Mouse (Mus musculus): ENCODE measurements around the gene Dus1l. TPM values are rescaled to one million over a fixed set of nuclear protein-coding genes. Genes with fewer than 3 reads are reported as not detected.

The Dus1l gene
- total RNA-seq, 2 experiments from 2014 or later, result 31.1 to 51.8 TPM

Other genes with a start within 250 kb of the Dus1l start
- 79.7 and 83.0 TPM in 2 replicates for gene Mcrip1, start 246.7 kb downstream of the Dus1l start, total RNA-seq (2015)
- 18.3 and 30.5 TPM in 2 replicates for gene Mcrip1, start 246.7 kb downstream of the Dus1l start, total RNA-seq (2017)
- not detected in 2 replicates for gene Ppp1r27, start 245.3 kb downstream of the Dus1l start, total RNA-seq (2015)
- gene Ppp1r27, start 245.3 kb downstream of the Dus1l start, total RNA-seq (2017), result not detected in 2 replicates
- 301 and 325 TPM in 2 replicates for gene P4hb, start 223.2 kb downstream of the Dus1l start, total RNA-seq (2015)
- gene P4hb, start 223.2 kb downstream of the Dus1l start, total RNA-seq (2017), result 587 and 590 TPM in 2 replicates
- 506 and 521 TPM in 2 replicates for gene Arhgdia, start 214.8 kb downstream of the Dus1l start, total RNA-seq (2015)
- gene Arhgdia, start 214.8 kb downstream of the Dus1l start, total RNA-seq (2017), result 226 and 275 TPM in 2 replicates
- 143 and 149 TPM in 2 replicates for gene Alyref, start 198.0 kb downstream of the Dus1l start, total RNA-seq (2015)
- 171 and 196 TPM in 2 replicates for gene Alyref, start 198.0 kb downstream of the Dus1l start, total RNA-seq (2017)
- 79.9 and 90.6 TPM in 2 replicates for gene Anapc11, start 198.0 kb downstream of the Dus1l start, total RNA-seq (2015)
- 30.0 and 32.3 TPM in 2 replicates for gene Anapc11, start 198.0 kb downstream of the Dus1l start, total RNA-seq (2017)
- not detected in 2 replicates for gene Npb, start 187.9 kb downstream of the Dus1l start, total RNA-seq (2015)
- gene Npb, start 187.9 kb downstream of the Dus1l start, total RNA-seq (2017), result not detected in 2 replicates
- 11.8 and 13.3 TPM in 2 replicates for gene Pcyt2, start 178.5 kb downstream of the Dus1l start, total RNA-seq (2015)
- gene Pcyt2, start 178.5 kb downstream of the Dus1l start, total RNA-seq (2017), result 17.3 and 22.6 TPM in 2 replicates
- 51.4 and 53.6 TPM in 2 replicates for gene Sirt7, start 171.2 kb downstream of the Dus1l start, total RNA-seq (2015)
- 119 and 121 TPM in 2 replicates for gene Sirt7, start 171.2 kb downstream of the Dus1l start, total RNA-seq (2017)
- gene Mafg, start 162.8 kb downstream of the Dus1l start, total RNA-seq (2015), result 23.1 and 23.8 TPM in 2 replicates
- gene Mafg, start 162.8 kb downstream of the Dus1l start, total RNA-seq (2017), result 58.7 and 68.0 TPM in 2 replicates
- 3.5 and 3.7 TPM in 2 replicates for gene Pycr1, start 152.6 kb downstream of the Dus1l start, total RNA-seq (2015)
- 2.9 TPM in 2 replicates for gene Pycr1, start 152.6 kb downstream of the Dus1l start, total RNA-seq (2017)
- gene Myadml2, start 148.2 kb downstream of the Dus1l start, total RNA-seq (2015), result not detected in 2 replicates
- gene Myadml2, start 148.2 kb downstream of the Dus1l start, total RNA-seq (2017), result not detected in 2 replicates
- not detected in 2 replicates for gene Notum, start 135.2 kb downstream of the Dus1l start, total RNA-seq (2015)
- not detected in 2 replicates for gene Notum, start 135.2 kb downstream of the Dus1l start, total RNA-seq (2017)
- 57.9 and 63.1 TPM in 2 replicates for gene Aspscr1, start 123.4 kb downstream of the Dus1l start, total RNA-seq (2015)
- gene Aspscr1, start 123.4 kb downstream of the Dus1l start, total RNA-seq (2017), result 59.5 and 70.2 TPM in 2 replicates
- gene Cenpx, start 82.7 kb downstream of the Dus1l start, total RNA-seq (2015), result 84.6 and 95.8 TPM in 2 replicates
- gene Cenpx, start 82.7 kb downstream of the Dus1l start, total RNA-seq (2017), result 67.0 and 71.5 TPM in 2 replicates
- gene Lrrc45, start 82.5 kb downstream of the Dus1l start, total RNA-seq (2015), result 6.3 and 7.2 TPM in 2 replicates
- 21.0 and 21.6 TPM in 2 replicates for gene Lrrc45, start 82.5 kb downstream of the Dus1l start, total RNA-seq (2017)
- 0.25 and 0.83 TPM in 2 replicates for gene Rac3, start 74.9 kb downstream of the Dus1l start, total RNA-seq (2015)
- 1.4 TPM in 1 of 2 replicates, not detected in the other for gene Rac3, start 74.9 kb downstream of the Dus1l start, total RNA-seq (2017)
- 24.9 and 30.0 TPM in 2 replicates for gene Dcxr, start 69.1 kb downstream of the Dus1l start, total RNA-seq (2015)
- 20.0 and 25.0 TPM in 2 replicates for gene Dcxr, start 69.1 kb downstream of the Dus1l start, total RNA-seq (2017)
- gene Cbr2, start 64.3 kb downstream of the Dus1l start, total RNA-seq (2015), result 7.6 and 8.5 TPM in 2 replicates
- 1.7 and 8.9 TPM in 2 replicates for gene Cbr2, start 64.3 kb downstream of the Dus1l start, total RNA-seq (2017)
- 10.5 and 11.9 TPM in 2 replicates for gene Hmga1b, start 33.6 kb downstream of the Dus1l start, total RNA-seq (2015)
- 7.6 and 8.8 TPM in 2 replicates for gene Hmga1b, start 33.6 kb downstream of the Dus1l start, total RNA-seq (2017)
- gene Rfng, start 12.2 kb downstream of the Dus1l start, total RNA-seq (2015), result 10.4 and 14.5 TPM in 2 replicates
- 3.3 and 5.7 TPM in 2 replicates for gene Rfng, start 12.2 kb downstream of the Dus1l start, total RNA-seq (2017)
- 51.4 and 70.1 TPM in 2 replicates for gene Gps1, start 12.1 kb downstream of the Dus1l start, total RNA-seq (2015)
- 52.1 and 56.3 TPM in 2 replicates for gene Gps1, start 12.1 kb downstream of the Dus1l start, total RNA-seq (2017)
- 14.0 and 19.2 TPM in 2 replicates for gene Fasn, start 28.1 kb upstream of the Dus1l start, total RNA-seq (2015)
- 10.5 and 13.3 TPM in 2 replicates for gene Fasn, start 28.1 kb upstream of the Dus1l start, total RNA-seq (2017)
- 0.30 and 1.2 TPM in 2 replicates for gene Ccdc57, start 136.5 kb upstream of the Dus1l start, total RNA-seq (2015)
- 2.1 and 2.4 TPM in 2 replicates for gene Ccdc57, start 136.5 kb upstream of the Dus1l start, total RNA-seq (2017)
- 21.4 and 24.6 TPM in 2 replicates for gene Slc16a3, start 152.1 kb upstream of the Dus1l start, total RNA-seq (2015)
- gene Slc16a3, start 152.1 kb upstream of the Dus1l start, total RNA-seq (2017), result 35.2 and 40.7 TPM in 2 replicates
- 56.0 and 64.8 TPM in 2 replicates for gene Csnk1d, start 194.9 kb upstream of the Dus1l start, total RNA-seq (2015)
- 67.8 and 69.7 TPM in 2 replicates for gene Csnk1d, start 194.9 kb upstream of the Dus1l start, total RNA-seq (2017)
- gene Cd7, start 243.0 kb upstream of the Dus1l start, total RNA-seq (2015), result 52.3 and 53.9 TPM in 2 replicates
- 14.8 and 17.3 TPM in 2 replicates for gene Cd7, start 243.0 kb upstream of the Dus1l start, total RNA-seq (2017)